33 mouse cellular contexts compared by ENCODE assay signal in the genomic region with DNA sequence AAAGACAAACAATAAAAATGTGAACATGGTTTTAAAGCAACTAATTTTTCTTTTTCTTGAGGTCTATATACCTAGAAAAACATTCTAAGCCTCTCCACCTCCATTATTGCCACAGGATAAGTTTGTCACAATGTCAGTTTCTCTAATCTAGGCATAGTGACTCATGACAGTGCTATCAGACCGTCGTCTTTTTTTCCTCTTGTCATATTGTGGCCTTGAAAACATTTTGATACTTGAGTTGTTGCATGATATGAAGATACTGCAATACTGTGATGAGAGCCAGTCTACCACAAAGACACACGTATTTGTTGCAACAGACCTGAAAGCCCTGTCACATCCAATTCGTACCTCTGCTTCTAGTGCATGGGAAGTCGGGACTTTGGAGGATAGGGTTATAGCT.
"Had no signal": no experiment of that assay in that cellular context is flagged by ENCODE, and none has a peak within 500 bp of the region (broad histone marks: within the 10 kb centered on the region; RNA-seq: fewer than 3 reads in every experiment).

No protein-coding gene starts in this region.

- DNase-seq: left cerebral cortex, postnatal 4 days; liver; liver, embryonic 13.5 days; liver, postnatal 0 days; lung, adult 18-20 months; lung, adult 2 months; lung, embryonic 14.5 days; lung, postnatal 10 days; lung, postnatal 14 days; lung, postnatal 36 days; lung, postnatal 4 days; midbrain, embryonic 14.5 days had no signal

- H3K27ac ChIP-seq: limb, embryonic 10.5 days; limb, embryonic 12.5 days; limb, embryonic 13.5 days; limb, embryonic 15.5 days; liver, embryonic 12.5 days; liver, embryonic 13.5 days; liver, embryonic 14.5 days; liver, embryonic 15.5 days; lung, embryonic 15.5 days; macrophage; midbrain, embryonic 10.5 days; midbrain, embryonic 12.5 days; midbrain, embryonic 13.5 days; midbrain, embryonic 15.5 days; neural tube, embryonic 12.5 days; neural tube, embryonic 13.5 days had no signal

- H3K9me3 ChIP-seq: limb, embryonic 10.5 days; limb, embryonic 12.5 days; limb, embryonic 13.5 days; limb, embryonic 15.5 days; liver, embryonic 12.5 days; liver, embryonic 13.5 days; liver, embryonic 15.5 days; lung, embryonic 15.5 days; megakaryocyte, embryonic 14.5 days; midbrain, embryonic 10.5 days; midbrain, embryonic 12.5 days; midbrain, embryonic 13.5 days; midbrain, embryonic 15.5 days; neural tube, embryonic 12.5 days; neural tube, embryonic 13.5 days had no signal

- H3K4me1 ChIP-seq: limb, embryonic 10.5 days; limb, embryonic 12.5 days; limb, embryonic 13.5 days; limb, embryonic 15.5 days; liver, embryonic 12.5 days; liver, embryonic 13.5 days; liver, embryonic 15.5 days; lung, embryonic 15.5 days; megakaryocyte, embryonic 14.5 days; midbrain, embryonic 10.5 days; midbrain, embryonic 12.5 days; neural tube, embryonic 12.5 days; neural tube, embryonic 13.5 days had no signal

- H3K4me3 ChIP-seq: limb, embryonic 10.5 days; limb, embryonic 12.5 days; limb, embryonic 13.5 days; limb, embryonic 15.5 days; liver, embryonic 12.5 days; liver, embryonic 13.5 days; liver, embryonic 15.5 days; lung, embryonic 15.5 days; megakaryocyte, embryonic 14.5 days; midbrain, embryonic 10.5 days; midbrain, embryonic 12.5 days; midbrain, embryonic 13.5 days; midbrain, embryonic 15.5 days; myocyte; neural tube, embryonic 12.5 days; neural tube, embryonic 13.5 days had no signal

- H3K4me2 ChIP-seq: limb, embryonic 12.5 days; limb, embryonic 13.5 days; limb, embryonic 15.5 days; liver, embryonic 11.5 days; liver, embryonic 12.5 days; liver, embryonic 13.5 days; liver, embryonic 15.5 days; lung, embryonic 14.5 days; lung, embryonic 15.5 days; midbrain, embryonic 11.5 days; midbrain, embryonic 12.5 days; midbrain, embryonic 13.5 days; midbrain, embryonic 15.5 days; neural tube, embryonic 12.5 days; neural tube, embryonic 13.5 days had no signal

- H3K27me3 ChIP-seq: limb, embryonic 12.5 days; limb, embryonic 13.5 days; limb, embryonic 15.5 days; liver, embryonic 12.5 days; liver, embryonic 13.5 days; liver, embryonic 15.5 days; lung, embryonic 15.5 days; megakaryocyte, embryonic 14.5 days; midbrain, embryonic 12.5 days; midbrain, embryonic 13.5 days; midbrain, embryonic 15.5 days; neural tube, embryonic 12.5 days; neural tube, embryonic 13.5 days had no signal

- ATAC-seq: liver, embryonic 12.5 days; liver, postnatal 0 days; lung, postnatal 0 days; midbrain, embryonic 13.5 days; midbrain, embryonic 15.5 days; midbrain, embryonic 16.5 days had no signal

- H3K9ac ChIP-seq: limb, embryonic 12.5 days; limb, embryonic 13.5 days; limb, embryonic 15.5 days; liver, embryonic 12.5 days; liver, embryonic 13.5 days; liver, embryonic 14.5 days; liver, embryonic 15.5 days; liver, postnatal 0 days; lung, embryonic 14.5 days; lung, embryonic 15.5 days; midbrain, embryonic 12.5 days; midbrain, embryonic 13.5 days; midbrain, embryonic 15.5 days; neural tube, embryonic 12.5 days; neural tube, embryonic 13.5 days had no signal
